Mouse (Mus musculus) right cerebral cortex, postnatal 25 days (tissue): Measurements from ENCODE around the gene Kmt5a.
"Not testable (repeated sequence)": the region's sequence is repeated elsewhere in the genome, so short reads cannot be mapped to it uniquely, and the experiment has no call there.

Source experiments
- DNase-seq: peaks from one replicate; pipeline ENCODE4 v3.0.0; 2022

The Kmt5a gene

GRCm38 (mm10) chr5:124446301-124446881 is 6.7 kb downstream of the Kmt5a start:
- DNase-seq, result no peak

- DNase-seq, result no peak
Observed at GRCm38 (mm10) chr5:124449494-124449893, 9.8 kb downstream of the Kmt5a start.

- no peak for DNase-seq
Observed at GRCm38 (mm10) chr5:124450051-124450450, 10.3 kb downstream of the Kmt5a start.

GRCm38 (mm10) chr5:124450641-124451340 is 11.1 kb downstream of the Kmt5a start:
- no peak for DNase-seq

GRCm38 (mm10) chr5:124452494-124453228 is 12.9 kb downstream of the Kmt5a start:
- no peak for DNase-seq

GRCm38 (mm10) chr5:124453339-124454081 is 13.8 kb downstream of the Kmt5a start:
- DNase-seq, result peak; percentile 61

GRCm38 (mm10) chr5:124454082-124454419 is 14.3 kb downstream of the Kmt5a start:
- no peak for DNase-seq

GRCm38 (mm10) chr5:124456762-124457161 is 17.0 kb downstream of the Kmt5a start:
- DNase-seq, result peak; percentile 25

GRCm38 (mm10) chr5:124460922-124461321 is 21.2 kb downstream of the Kmt5a start:
- DNase-seq, result not testable (repeated sequence)

GRCm38 (mm10) chr5:124462297-124463025 is 22.7 kb downstream of the Kmt5a start:
- DNase-seq, result no peak

GRCm38 (mm10) chr5:124463462-124463861 is 23.7 kb downstream of the Kmt5a start:
- no peak for DNase-seq

GRCm38 (mm10) chr5:124464905-124465304 is 25.2 kb downstream of the Kmt5a start:
- no peak for DNase-seq

- DNase-seq, result no peak
Observed at GRCm38 (mm10) chr5:124467766-124468165, 28.0 kb downstream of the Kmt5a start.

GRCm38 (mm10) chr5:124468365-124468764 is 28.6 kb downstream of the Kmt5a start:
- DNase-seq, result peak; percentile 46

- DNase-seq, result no peak
Observed at GRCm38 (mm10) chr5:124469486-124469885, 29.8 kb downstream of the Kmt5a start.

GRCm38 (mm10) chr5:124470591-124471171 is 31.0 kb downstream of the Kmt5a start:
- no peak for DNase-seq

- no peak for DNase-seq
Observed at GRCm38 (mm10) chr5:124478873-124479204, 39.1 kb downstream of the Kmt5a start.

GRCm38 (mm10) chr5:124480119-124480518 is 40.4 kb downstream of the Kmt5a start:
- DNase-seq, result no peak

- no peak for DNase-seq
Observed at GRCm38 (mm10) chr5:124481714-124482113, 42.0 kb downstream of the Kmt5a start.

- no peak for DNase-seq
Observed at GRCm38 (mm10) chr5:124482436-124482965, 42.8 kb downstream of the Kmt5a start.

GRCm38 (mm10) chr5:124482966-124483654 is 43.4 kb downstream of the Kmt5a start, which contains the start of gene Snrnp35:
Snrnp35 (plus strand) TSS chr5:124483134.
- DNase-seq, result peak; percentile 89
